Mouse (Mus musculus): ENCODE data around the gene Hpgd. TPM values are rescaled to one million over a fixed set of nuclear protein-coding genes. Genes with fewer than 3 reads are reported as not detected.

Hpgd gene
- 13.8 and 21.2 TPM in 2 replicates for polyA plus RNA-seq (2012; rRNA removed; ENCODE audit: low replicate concordance)

DNA sequence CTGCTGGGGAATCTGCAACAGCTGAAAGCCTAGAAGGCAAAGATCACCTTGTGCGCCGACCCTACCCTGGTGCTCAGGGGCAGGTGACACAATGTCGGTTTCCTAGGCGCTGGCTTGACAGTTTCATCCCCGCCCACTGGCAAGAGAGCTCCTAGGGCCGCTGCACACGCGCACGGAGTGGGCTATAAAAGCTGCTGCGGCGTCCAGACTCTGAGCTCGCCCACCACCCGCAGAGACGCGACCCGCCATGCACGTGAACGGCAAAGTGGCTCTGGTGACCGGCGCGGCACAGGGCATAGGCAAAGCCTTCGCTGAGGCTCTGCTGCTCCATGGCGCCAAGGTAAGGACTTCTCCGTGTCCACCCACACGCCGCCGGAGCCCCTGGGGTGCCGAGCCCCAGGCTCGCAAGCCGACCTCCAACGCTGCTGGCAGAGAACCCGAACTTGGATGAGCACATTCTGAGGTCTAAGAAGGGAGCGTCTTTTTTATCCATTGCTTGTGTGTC, at the start of gene Hpgd:
TSS of gene Hpgd (plus strand) at position 213 of the 505 bp plus-strand sequence.

All from subcutaneous adipose tissue, adult 2 months (tissue).